Mouse (Mus musculus) spleen, adult 2 months (tissue): ENCODE data around the gene Tmem262.

Experiments
- CTCF ChIP-seq: fragments of 200-500 bp; IDR thresholded peaks from 2 replicates; pipeline ENCODE4 v1.5.1; 2011; ENCODE audit warnings: mild to moderate bottlenecking, inconsistent platforms; ENCODE audit not compliant: insufficient read depth, insufficient read length, insufficient replicate concordance; ENCODE audit errors: extremely low read depth
- POLR2A ChIP-seq: fragments of 200-500 bp; IDR thresholded peaks from 2 replicates; pipeline ENCODE4 v1.6.1; 2011; ENCODE audit warnings: low read depth, low read length, inconsistent platforms

DNA sequence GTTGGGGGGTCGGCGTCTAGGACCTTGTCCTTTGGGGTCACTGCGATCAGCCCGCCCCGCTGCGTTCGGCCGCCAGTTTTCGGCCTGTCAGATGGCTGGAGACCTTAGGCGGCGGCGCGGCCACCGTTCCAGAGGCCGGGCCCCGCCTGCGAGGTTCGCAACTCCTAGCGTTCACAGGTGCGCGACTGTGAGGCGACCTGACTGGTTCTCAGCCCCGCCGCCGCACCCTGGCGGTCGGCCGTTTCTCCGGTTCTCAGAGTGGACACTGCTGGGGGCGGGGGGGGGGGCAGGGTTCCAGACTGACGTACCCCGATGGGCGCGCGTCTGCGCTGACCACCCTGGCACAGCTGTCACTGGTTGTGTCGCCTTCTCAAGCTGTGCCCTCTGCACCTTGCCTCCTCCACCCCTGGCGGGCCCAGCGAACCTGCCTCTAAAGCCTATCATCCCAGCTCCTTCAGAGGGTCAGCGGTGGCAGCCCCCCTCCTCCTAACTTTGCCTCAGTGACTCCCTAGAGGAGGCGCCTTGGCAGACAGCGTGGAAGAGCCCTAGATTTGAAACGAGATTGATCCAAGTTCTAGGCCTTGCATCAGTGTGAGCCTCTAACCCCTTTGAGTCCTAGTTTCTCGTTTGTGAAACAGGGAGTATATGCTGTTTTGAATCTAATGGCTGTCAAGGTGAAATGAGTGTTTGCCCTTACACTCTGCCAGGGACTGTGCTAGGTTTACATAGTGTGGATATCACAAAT is 32.5 kb upstream of the Tmem262 start:
- TF ChIP-seq CTCF (no peak), POLR2A (no peak)
